Mouse (Mus musculus) heart, embryonic 12.5 days (tissue): Measurements from ENCODE around the gene Casp2. TPM values are rescaled to one million over a fixed set of nuclear protein-coding genes. Genes with fewer than 3 reads are reported as not detected.

Experiments
- ATAC-seq: fragments of 200-750 bp; cut with Nextera tagmentation; 2 replicates; pipeline ENCODE4 v1.8.0; 2017; ENCODE audit warnings: moderate TSS enrichment, moderate library complexity; ENCODE audit not compliant: insufficient number of reproducible peaks, low FRiP score
- H3K27ac ChIP-seq: fragments of 300-500 bp; sonication (generic); 2 replicates; pipeline ENCODE4 v1.5.1; 2016; ENCODE audit warnings: mild to moderate bottlenecking, moderate library complexity; ENCODE audit not compliant: poor library complexity, severe bottlenecking
- H3K27me3 ChIP-seq: fragments of 300-500 bp; sonication (generic); replicated peaks from 2 replicates; pipeline ENCODE4 v1.6.1; 2016; ENCODE audit warnings: mild to moderate bottlenecking, moderate library complexity
- H3K36me3 ChIP-seq: fragments of 300-500 bp; sonication (generic); 2 replicates; pipeline ENCODE4 v1.6.1; 2016; ENCODE audit warnings: mild to moderate bottlenecking, moderate library complexity
- H3K4me1 ChIP-seq: fragments of 300-500 bp; sonication (generic); replicated peaks from 2 replicates; pipeline ENCODE4 v1.6.1; 2016; ENCODE audit warnings: mild to moderate bottlenecking
- H3K4me2 ChIP-seq: fragments of 300-500 bp; sonication (generic); 2 replicates; pipeline ENCODE4 v1.6.1; 2016; ENCODE audit warnings: mild to moderate bottlenecking, moderate library complexity
- H3K4me3 ChIP-seq: fragments of 300-500 bp; sonication (generic); 2 replicates; pipeline ENCODE4 v1.5.1; 2016; ENCODE audit warnings: mild to moderate bottlenecking
- H3K9ac ChIP-seq: fragments of 300-500 bp; sonication (generic); 2 replicates; pipeline ENCODE4 v1.6.1; 2016; ENCODE audit warnings: mild to moderate bottlenecking, moderate library complexity
- H3K9me3 ChIP-seq: fragments of 300-500 bp; sonication (generic); replicated peaks from 2 replicates; pipeline ENCODE4 v1.6.1; 2016; ENCODE audit warnings: mild to moderate bottlenecking, moderate library complexity
- WGBS: fragments of 180-500 bp; shearing (Covaris S2); methylation state at CpG from one replicate; pipeline ENCODE4 v1.1.7; 2016; 5-methylcytosine and 5-hydroxymethylcytosine counted together
- polyA plus RNA-seq: library from polyadenylated mRNA; unstranded; fragments of >200 nt; fragmentation: Nextera tagmentation; extraction: Ambion mirVana; gene quantifications from 2 replicates; pipeline ENCODE4 v1.2.1, GENCODE M21; 2016

Casp2 gene
- polyA plus RNA-seq, 1 experiment from 2014 or later = 38.1 TPM

DNA sequence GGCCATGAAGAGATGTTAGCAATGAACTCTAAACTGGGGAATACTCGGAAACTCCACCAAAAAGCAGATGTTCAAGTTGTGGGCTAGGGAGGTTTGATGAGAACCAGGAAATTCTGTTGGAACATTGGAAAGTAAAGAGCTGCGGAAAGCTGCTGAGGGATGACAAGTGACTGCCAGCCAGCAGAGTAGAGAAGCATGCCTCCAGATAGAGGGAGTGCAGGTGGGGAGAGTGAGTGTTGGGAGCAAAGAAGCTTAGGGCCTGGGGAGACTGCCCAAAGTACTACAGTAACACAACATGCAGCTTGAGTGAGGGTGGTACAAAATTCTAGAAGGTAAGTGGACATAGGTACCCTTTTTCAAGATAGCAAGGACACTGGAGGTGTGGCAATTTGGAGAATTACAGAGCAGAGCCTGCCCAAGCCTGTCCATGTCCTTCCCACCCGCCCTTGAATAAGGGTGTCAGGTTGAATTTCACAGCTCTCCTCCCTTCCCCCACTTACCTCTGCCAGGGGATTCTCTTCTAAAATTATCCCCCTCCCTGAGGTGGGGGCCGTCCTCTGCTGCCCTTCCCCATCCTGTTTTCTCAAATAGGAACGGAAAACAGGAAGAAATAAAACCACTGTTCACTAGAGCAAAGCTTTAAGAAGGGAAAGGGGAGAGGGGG lies 18.2 kb downstream of the Casp2 start:
- Histone ChIP-seq H3K27ac (peak overlapping the region; percentile 21; the same call in 1 of the 2 replicates), H3K9ac (no peak overlapping the region), H3K4me1 (peaks cover 11% of the 10 kb centered on the region), H3K4me2 (no peak overlapping the region), H3K36me3 (peaks cover 52% of the 10 kb centered on the region), H3K4me3 (no peak overlapping the region), H3K27me3 (no peaks in the 10 kb centered on the region), H3K9me3 (no peaks in the 10 kb centered on the region)
- 50% methylated on average over 5 of the region's 5 CpGs for WGBS
- no peak for ATAC-seq

DNA sequence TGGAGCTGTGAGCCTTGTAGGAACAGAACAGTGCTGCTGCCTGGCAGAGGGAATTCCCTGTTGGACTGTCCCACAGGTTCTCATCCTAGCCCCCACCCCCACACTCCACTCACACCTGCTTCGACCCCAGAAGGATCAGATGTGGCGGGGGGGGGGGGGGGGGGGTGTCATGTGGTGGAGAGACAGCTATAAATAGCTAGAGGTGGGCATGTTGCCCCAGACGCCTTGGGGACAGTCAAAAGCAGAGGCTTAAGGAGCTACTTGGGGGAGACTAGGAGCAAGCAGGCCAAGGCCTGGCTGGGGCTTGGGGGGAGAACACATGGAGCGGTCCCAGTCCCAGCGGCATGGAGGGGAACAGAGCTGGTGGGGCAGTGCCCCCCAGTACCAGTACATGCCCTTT lies 21.7 kb downstream of the Casp2 start, which contains the start of gene Clcn1:
TSS of gene Clcn1 (plus strand) at position 238 of the 400 bp plus-strand sequence.
- Histone ChIP-seq H3K9me3 (no peaks in the 10 kb centered on the region), H3K36me3 (peaks cover 29% of the 10 kb centered on the region), H3K27ac (no peak within 1 kb of the TSS), H3K4me1 (peaks cover 11% of the 10 kb centered on the region), H3K27me3 (no peaks in the 10 kb centered on the region), H3K9ac (no peak within 1 kb of the TSS), H3K4me2 (no peak within 1 kb of the TSS), H3K4me3 (no peak within 1 kb of the TSS)
- 61% methylated on average over 4 of the region's 5 CpGs for WGBS
- 0 out of 2 replicates have a peak, but pooled peaks have one; percentile 37 for ATAC-seq

DNA sequence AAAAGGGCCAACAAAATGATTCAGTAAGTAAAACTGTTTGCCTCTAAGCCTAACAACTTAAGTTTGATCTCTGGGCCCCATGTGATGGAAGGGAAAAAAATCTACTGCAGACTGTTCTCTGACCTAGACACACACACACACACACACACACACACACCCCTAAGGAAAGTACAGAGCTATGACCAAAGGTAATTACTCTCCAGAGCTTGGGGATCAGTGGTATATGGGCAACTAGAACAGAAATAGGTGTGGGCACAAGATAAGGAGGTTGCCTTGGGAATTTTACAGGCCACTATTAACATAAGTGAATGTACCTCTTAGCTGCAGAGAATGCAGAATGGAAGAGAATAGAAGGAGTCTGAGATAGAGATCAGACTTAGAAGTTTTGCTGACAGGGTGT lies 22.8 kb downstream of the Casp2 start:
- Histone ChIP-seq H3K9ac (no peak overlapping the region), H3K27ac (no peak overlapping the region), H3K9me3 (no peaks in the 10 kb centered on the region), H3K27me3 (no peaks in the 10 kb centered on the region), H3K4me1 (peaks cover 11% of the 10 kb centered on the region), H3K4me2 (no peak overlapping the region), H3K4me3 (no peak overlapping the region), H3K36me3 (peaks cover 25% of the 10 kb centered on the region)
- ATAC-seq = no peak

DNA sequence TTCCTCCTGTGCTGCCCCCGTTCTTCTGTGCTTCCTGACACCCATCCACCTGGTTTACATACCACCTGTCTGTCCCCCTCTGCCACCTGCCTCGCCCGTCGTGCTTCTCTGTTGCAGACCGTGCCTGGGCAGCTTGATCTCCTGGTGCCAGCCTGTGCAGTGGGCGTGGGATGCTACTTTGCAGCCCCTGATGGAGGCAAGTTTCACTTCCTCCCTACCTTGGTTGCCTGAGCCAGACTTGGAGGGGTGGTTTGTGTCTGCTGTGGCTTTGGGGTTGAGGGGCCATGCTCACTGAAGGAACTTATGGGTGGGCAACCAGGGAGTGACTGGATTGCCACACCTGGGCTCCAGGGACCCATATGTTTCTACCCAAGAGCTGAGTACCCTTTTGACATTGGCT lies 28.5 kb downstream of the Casp2 start:
- Histone ChIP-seq H3K4me2 (no peak overlapping the region), H3K4me1 (peaks cover 14% of the 10 kb centered on the region), H3K4me3 (no peak overlapping the region), H3K27ac (no peak overlapping the region), H3K9ac (no peak overlapping the region), H3K36me3 (peaks cover 18% of the 10 kb centered on the region), H3K9me3 (no peaks in the 10 kb centered on the region), H3K27me3 (no peaks in the 10 kb centered on the region)
- WGBS = 84% methylated on average over 6 of the region's 6 CpGs
- ATAC-seq = no peak

DNA sequence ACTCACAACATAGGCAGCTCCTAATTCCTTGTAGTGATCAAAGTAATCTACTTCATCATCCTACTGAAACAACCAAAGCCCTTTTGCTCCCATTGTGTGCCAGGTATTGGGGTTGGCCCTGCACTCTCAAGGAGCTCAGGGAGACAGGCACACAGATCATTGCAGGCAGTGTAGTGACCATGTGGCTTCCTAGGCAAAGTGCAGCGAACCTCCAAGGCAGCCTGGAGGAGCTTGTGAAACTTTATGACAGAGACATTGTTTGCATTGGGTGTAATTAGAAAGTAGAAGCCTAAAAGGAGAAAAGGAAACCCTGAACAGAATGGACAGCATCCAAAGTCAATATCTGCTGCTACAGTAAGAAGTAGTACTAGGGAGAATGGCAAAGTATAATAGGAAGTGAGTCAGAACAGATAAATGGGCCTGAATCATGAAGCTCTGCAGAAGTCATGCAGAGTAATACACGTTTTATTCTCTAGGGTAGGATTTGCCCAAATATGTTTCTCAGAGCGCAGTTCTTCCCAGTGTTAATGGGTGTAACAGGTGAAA lies 30.8 kb downstream of the Casp2 start:
- 59% methylated on average over 3 of the region's 3 CpGs for WGBS
- Histone ChIP-seq H3K27me3 (no peaks in the 10 kb centered on the region), H3K27ac (no peak overlapping the region), H3K4me3 (no peak overlapping the region), H3K4me2 (no peak overlapping the region), H3K9me3 (no peaks in the 10 kb centered on the region), H3K9ac (no peak overlapping the region), H3K4me1 (peaks cover 14% of the 10 kb centered on the region), H3K36me3 (peaks cover 28% of the 10 kb centered on the region)
- ATAC-seq = peak; percentile 71; the same call in 1 of the 2 replicates

DNA sequence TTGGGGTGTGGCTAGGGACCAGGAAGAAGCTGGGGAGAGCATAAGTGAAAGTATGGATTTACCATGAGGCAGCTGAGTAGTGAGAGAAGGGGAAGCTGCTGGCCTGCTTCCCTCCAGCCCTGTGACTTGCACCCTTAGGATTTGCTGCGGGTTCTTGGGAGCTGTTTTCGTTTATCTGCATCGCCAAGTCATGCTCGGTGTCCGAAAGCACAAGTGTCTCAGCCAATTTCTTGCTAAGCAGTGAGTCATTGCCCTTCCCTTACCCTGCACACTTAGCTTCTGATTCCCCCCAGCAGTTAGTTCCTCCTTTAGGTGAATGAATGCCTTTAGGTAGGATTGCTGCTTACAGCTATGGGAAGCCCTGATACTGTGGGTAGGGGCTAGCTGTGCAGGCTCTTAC lies 34.6 kb downstream of the Casp2 start:
- 83% methylated on average over 5 of the region's 5 CpGs for WGBS
- ATAC-seq = no peak
- Histone ChIP-seq H3K9ac (no peak overlapping the region), H3K4me2 (no peak overlapping the region), H3K4me3 (no peak overlapping the region), H3K27ac (no peak overlapping the region), H3K36me3 (peaks cover 24% of the 10 kb centered on the region), H3K4me1 (peaks cover 14% of the 10 kb centered on the region), H3K9me3 (no peaks in the 10 kb centered on the region), H3K27me3 (no peaks in the 10 kb centered on the region)

DNA sequence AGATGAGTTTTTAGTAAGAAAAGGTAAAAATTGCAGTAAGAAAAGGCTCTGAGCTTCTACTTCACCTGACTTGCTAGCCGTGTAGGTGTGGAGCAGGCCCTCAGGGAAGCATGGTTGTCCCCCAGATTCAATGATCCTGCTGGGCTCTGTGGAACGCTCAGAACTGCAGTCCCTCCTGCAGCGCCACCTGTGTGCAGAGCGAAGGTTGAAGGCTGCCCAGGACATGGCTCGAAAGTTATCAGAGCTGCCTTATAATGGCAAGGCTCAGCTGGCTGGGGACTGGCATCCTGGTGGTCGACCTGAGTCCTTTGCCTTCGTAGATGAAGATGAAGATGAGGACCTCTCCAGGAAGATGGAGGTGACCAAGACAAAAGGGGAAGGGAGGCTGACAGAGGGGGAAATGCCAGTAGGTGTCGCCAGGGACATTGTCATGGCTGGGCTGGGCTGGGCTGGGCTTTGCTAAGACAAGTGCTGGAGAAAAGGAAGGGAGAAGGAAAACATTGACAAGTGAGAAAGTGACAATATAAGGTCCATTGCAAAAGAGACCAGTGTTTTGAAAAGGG lies 45.1 kb downstream of the Casp2 start:
- Histone ChIP-seq H3K27me3 (no peaks in the 10 kb centered on the region), H3K36me3 (peaks cover 38% of the 10 kb centered on the region), H3K4me1 (no peaks in the 10 kb centered on the region), H3K9ac (no peak overlapping the region), H3K27ac (no peak overlapping the region), H3K4me3 (no peak overlapping the region), H3K4me2 (no peak overlapping the region), H3K9me3 (no peaks in the 10 kb centered on the region)
- no peak for ATAC-seq
- WGBS = 42% methylated on average over 8 of the region's 8 CpGs

DNA sequence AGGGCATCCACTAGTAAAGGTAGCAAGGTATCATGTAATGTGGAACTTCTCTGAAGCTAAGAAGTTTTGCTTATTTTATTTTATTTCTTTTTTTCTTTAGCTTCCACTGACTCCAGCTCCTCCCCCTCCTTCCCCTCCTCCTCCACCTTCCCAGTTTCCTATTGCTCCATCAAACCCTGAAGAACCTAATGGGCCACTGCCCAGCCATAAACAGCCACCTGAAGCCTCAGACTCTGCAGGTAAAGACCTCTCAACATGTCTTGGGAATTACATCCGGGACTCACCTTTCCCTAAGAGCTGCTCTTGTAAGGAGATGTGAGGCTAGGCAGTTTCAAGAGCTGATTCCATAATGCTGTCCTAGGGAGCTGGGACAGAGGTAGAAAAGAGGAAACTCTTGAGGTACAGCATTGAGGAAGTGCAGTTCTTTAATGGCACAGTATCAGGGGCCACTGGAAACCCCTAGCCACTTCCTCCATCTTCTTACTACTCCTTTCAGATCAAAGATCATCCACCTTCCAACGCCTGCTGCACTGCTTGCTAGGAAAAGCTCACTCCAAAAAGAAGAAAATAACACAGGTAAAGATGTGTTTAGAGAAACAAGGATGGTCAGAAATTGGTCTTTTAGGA lies 45.8 kb downstream of the Casp2 start:
- WGBS = 81% methylated on average over 2 of the region's 2 CpGs
- Histone ChIP-seq H3K27ac (no peak overlapping the region), H3K9me3 (no peaks in the 10 kb centered on the region), H3K27me3 (no peaks in the 10 kb centered on the region), H3K9ac (no peak overlapping the region), H3K4me1 (no peaks in the 10 kb centered on the region), H3K4me2 (no peak overlapping the region), H3K4me3 (no peak overlapping the region), H3K36me3 (peaks cover 38% of the 10 kb centered on the region)
- ATAC-seq = no peak

DNA sequence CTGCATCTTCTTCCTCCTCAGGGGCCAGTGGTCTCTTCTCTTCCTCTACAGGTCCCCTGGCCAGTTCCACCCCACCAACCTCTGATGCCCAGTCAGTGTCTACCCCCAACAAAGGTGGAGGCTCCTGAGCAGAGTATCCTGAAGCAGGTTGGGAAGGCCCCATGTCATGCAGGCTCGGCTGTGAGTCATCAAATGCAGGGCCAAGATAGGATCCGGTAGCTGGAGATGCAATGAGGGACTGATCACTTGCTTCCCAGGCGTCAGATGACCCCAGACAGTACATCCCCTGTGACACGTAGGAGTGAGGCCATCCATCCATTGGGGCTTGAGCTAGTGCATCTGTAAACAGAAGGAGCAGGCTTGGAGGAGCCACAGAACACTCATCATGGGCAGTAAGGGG lies 53.5 kb downstream of the Casp2 start:
- peaks cover 27% of the 10 kb centered on the region for H3K27me3 ChIP-seq
- ATAC-seq = no peak
- H3K4me2 ChIP-seq = no peak overlapping the region
- 0 out of 2 replicates have a peak, but pooled peaks cover 4% of the 10 kb centered on the region for H3K4me1 ChIP-seq
- H3K36me3 ChIP-seq = peaks cover 13% of the 10 kb centered on the region
- H3K27ac ChIP-seq = no peak overlapping the region
- no peak overlapping the region for H3K4me3 ChIP-seq
- H3K9ac ChIP-seq = no peak overlapping the region
- H3K9me3 ChIP-seq = no peaks in the 10 kb centered on the region
- WGBS = 60% methylated on average over 4 of the region's 4 CpGs

DNA sequence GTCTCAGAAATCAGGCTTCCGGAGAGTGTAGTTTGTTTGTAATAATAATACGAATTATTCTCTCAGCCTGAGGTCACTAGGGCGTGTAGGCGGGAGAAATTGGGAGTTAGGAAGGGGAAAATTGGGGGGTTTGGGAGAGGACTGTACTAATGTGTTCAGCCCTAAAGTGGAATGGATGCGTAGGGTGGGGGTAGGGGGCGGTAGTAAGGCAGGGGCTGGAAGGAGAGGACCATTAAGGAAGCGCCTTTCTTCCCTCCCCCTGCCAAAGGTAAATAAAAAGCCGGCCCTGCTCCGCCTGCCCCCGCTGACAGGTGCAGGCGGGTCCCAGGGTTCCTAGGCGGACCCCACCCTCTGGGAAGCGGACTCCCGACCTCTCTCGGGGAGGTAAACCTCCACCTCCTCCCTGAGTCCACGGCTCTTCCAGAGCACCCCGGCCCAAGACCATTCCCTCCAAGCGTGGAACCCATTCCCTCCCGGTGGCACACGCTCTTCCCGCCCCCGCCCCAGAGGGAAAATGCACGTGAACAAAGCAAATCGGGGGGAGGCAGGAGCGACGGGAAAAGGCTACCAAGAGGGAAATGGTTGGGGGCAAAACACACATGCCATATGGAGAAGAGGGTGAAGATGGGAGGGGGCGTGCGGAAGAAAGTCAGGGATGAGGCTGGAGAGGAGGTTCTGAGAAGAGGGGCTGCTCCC lies 58.7 kb downstream of the Casp2 start:
- Histone ChIP-seq H3K4me1 (peaks cover 17% of the 10 kb centered on the region), H3K36me3 (no peaks in the 10 kb centered on the region), H3K4me3 (peak overlapping the region; percentile 69), H3K9ac (peak overlapping the region; percentile 74), H3K27ac (no peak overlapping the region), H3K9me3 (no peaks in the 10 kb centered on the region), H3K27me3 (peaks cover 45% of the 10 kb centered on the region), H3K4me2 (peak overlapping the region; percentile 98)
- 2% methylated on average over 27 of the region's 28 CpGs for WGBS
- ATAC-seq = 0 out of 2 replicates have a peak, but pooled peaks have one; percentile 12

DNA sequence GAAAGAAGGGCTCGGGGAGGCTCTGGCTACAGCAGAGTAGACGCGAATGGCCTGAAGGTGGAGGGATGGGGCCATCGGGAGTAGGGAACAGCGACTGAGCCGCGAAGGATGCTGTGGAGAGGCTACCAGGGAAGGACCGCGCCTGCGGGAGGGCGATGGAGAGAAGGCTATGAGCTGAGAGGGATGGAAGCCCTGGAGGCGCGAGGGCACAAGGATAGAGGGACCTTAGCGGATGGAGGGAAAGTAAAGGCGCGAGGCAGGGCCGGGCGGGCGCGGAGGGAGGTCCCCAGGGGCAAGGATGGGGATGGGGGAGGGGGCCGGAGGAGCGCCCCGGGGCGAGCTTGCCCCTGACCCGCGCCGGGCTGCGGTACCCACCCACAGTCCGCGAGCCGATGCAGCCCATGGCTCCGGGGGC lies 59.3 kb downstream of the Casp2 start:
- Histone ChIP-seq H3K4me3 (peak overlapping the region; percentile 69), H3K9ac (peak overlapping the region; percentile 74), H3K4me2 (peak overlapping the region; percentile 98), H3K4me1 (peaks cover 17% of the 10 kb centered on the region), H3K9me3 (no peaks in the 10 kb centered on the region), H3K36me3 (no peaks in the 10 kb centered on the region), H3K27me3 (peaks cover 45% of the 10 kb centered on the region), H3K27ac (no peak overlapping the region)
- WGBS = 2% methylated on average over 27 of the region's 32 CpGs
- ATAC-seq = peak; percentile 72
